Mouse (Mus musculus): ENCODE data around the gene BC024978.

DNA sequence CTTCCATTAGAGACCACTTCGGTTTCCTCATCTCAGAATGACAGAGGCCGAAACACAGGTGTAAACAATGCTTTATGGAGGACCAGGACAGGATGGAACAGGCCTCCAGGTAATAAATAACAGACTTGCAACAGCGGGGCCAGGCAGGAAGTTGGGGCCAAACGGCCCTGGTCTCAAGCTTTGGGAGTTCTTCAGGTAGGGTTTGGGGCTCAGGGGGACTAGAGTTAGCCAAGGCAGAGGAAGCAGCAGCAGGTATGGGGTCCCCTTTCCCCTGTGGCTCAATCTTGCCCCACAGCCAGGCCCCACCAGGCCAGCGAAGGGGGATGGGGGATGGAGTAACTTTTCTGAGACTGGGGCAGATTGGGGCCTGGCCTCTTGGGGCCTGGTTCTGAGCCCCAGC is 27.2 kb upstream of the BC024978 start:
- TF ChIP-seq E2F4 (IDR thresholded peaks at IDR 0.05; ENCODE audit: insufficient replicate concordance, low read depth, low read length) (no peak), GABPA (IDR thresholded peaks at IDR 0.05; ENCODE audit: insufficient replicate concordance, low read depth, low read length) (no peak), HCFC1 (IDR thresholded peaks at IDR 0.05; ENCODE audit: low read depth, low read length) (no peak), POLR2A (IDR thresholded peaks at IDR 0.05; ENCODE audit: low read depth, low read length) (no peak), TBP (conservative IDR thresholded peaks at IDR 0.05; ENCODE audit: low read depth, low read length) (no peak)

Data from CH12.LX (cell line).